Mouse (Mus musculus): ENCODE data around the gene Snx14.

GRCm38 (mm10) chr9:88373001-88373400 is 65.8 kb downstream of the Snx14 start:
- TF ChIP-seq CTCF (IDR thresholded peaks at IDR 0.05; ENCODE audit: insufficient read depth, low read length) (no peak), POLR2A (IDR thresholded peaks at IDR 0.05; ENCODE audit: borderline replicate concordance, extremely low read depth, low read depth, low read length) (no peak)
